Mouse (Mus musculus): Measurements from ENCODE around the gene Slc17a7. TPM values are rescaled to one million over a fixed set of nuclear protein-coding genes. Genes with fewer than 3 reads are reported as not detected.

Gene Slc17a7
- polyA plus RNA-seq, 1 experiment from 2014 or later = not detected

GRCm38 (mm10) chr7:45204380-45205143 lies 40.8 kb downstream of the Slc17a7 start, which contains the start of gene Ccdc155:
TSS of gene Ccdc155 (minus strand) at chr7:45204892.
- peak within 1 kb of the TSS; percentile 23; the same call in 1 of the 2 replicates for H3K9ac ChIP-seq (ENCODE audit: low read length)
- H3K36me3 ChIP-seq (ENCODE audit: control insufficient read depth, insufficient read depth, low read length) = no peaks in the 10 kb centered on the region
- H3K4me1 ChIP-seq (replicated peaks; ENCODE audit: control insufficient read depth, insufficient read depth) = no peaks in the 10 kb centered on the region
- DNase-seq (ENCODE audit: low spot score) = peak; percentile 84
- H3K9me3 ChIP-seq (ENCODE audit: control insufficient read depth, low read length) = no peaks in the 10 kb centered on the region
- 6% methylated on average over 44 of the region's 44 CpGs for WGBS
- no peaks in the 10 kb centered on the region for H3K27me3 ChIP-seq (ENCODE audit: control insufficient read depth, insufficient read depth, low read length)
- peak; percentile 81 for ATAC-seq (ENCODE audit: low FRiP score, low TSS enrichment)
- TF ChIP-seq EP300 (optimal IDR thresholded peaks at IDR 0.05) = no peak
- no peak for TF ChIP-seq CTCF (IDR thresholded peaks at IDR 0.05; ENCODE audit: low read depth)
- H3K27ac ChIP-seq (replicated peaks) = no peak within 1 kb of the TSS
- peak within 1 kb of the TSS; percentile 35 for H3K4me3 ChIP-seq (ENCODE audit: low read depth, low read length)
- peak within 1 kb of the TSS; percentile 56 for H3K4me2 ChIP-seq (replicated peaks; ENCODE audit: low read depth)

- 78% methylated on average over 6 of the region's 6 CpGs for WGBS
- H3K27ac ChIP-seq (replicated peaks) = no peak overlapping the region
- H3K4me2 ChIP-seq (replicated peaks; ENCODE audit: low read depth) = no peak overlapping the region
- ATAC-seq (ENCODE audit: low FRiP score, low TSS enrichment) (no peak), DNase-seq (ENCODE audit: low spot score) (no peak)
- no peaks in the 10 kb centered on the region for H3K9me3 ChIP-seq (ENCODE audit: control insufficient read depth, low read length)
- H3K4me1 ChIP-seq (replicated peaks; ENCODE audit: control insufficient read depth, insufficient read depth) = no peaks in the 10 kb centered on the region; the same call in 1 of the 2 replicates
- TF ChIP-seq CTCF (IDR thresholded peaks at IDR 0.05; ENCODE audit: low read depth) (peak; percentile 34), EP300 (optimal IDR thresholded peaks at IDR 0.05) (no peak)
- no peaks in the 10 kb centered on the region for H3K27me3 ChIP-seq (ENCODE audit: control insufficient read depth, insufficient read depth, low read length)
- H3K36me3 ChIP-seq (ENCODE audit: control insufficient read depth, insufficient read depth, low read length) = no peaks in the 10 kb centered on the region
- no peak overlapping the region for H3K9ac ChIP-seq (ENCODE audit: low read length)
- no peak overlapping the region for H3K4me3 ChIP-seq (ENCODE audit: low read depth, low read length)
These were observed 44.5 kb downstream of the Slc17a7 start for GRCm38 (mm10) chr7:45208260-45208659.

- WGBS = 60% methylated on average over 10 of the region's 10 CpGs
- H3K36me3 ChIP-seq (ENCODE audit: control insufficient read depth, insufficient read depth, low read length) = no peaks in the 10 kb centered on the region
- no peaks in the 10 kb centered on the region for H3K27me3 ChIP-seq (ENCODE audit: control insufficient read depth, insufficient read depth, low read length)
- no peak overlapping the region for H3K27ac ChIP-seq (replicated peaks)
- TF ChIP-seq EP300 (optimal IDR thresholded peaks at IDR 0.05) (no peak), CTCF (IDR thresholded peaks at IDR 0.05; ENCODE audit: low read depth) (no peak)
- H3K9me3 ChIP-seq (ENCODE audit: control insufficient read depth, low read length) = no peaks in the 10 kb centered on the region
- H3K9ac ChIP-seq (ENCODE audit: low read length) = no peak overlapping the region
- no peak overlapping the region for H3K4me2 ChIP-seq (replicated peaks; ENCODE audit: low read depth)
- no peaks in the 10 kb centered on the region; the same call in 1 of the 2 replicates for H3K4me1 ChIP-seq (replicated peaks; ENCODE audit: control insufficient read depth, insufficient read depth)
- no peak overlapping the region for H3K4me3 ChIP-seq (ENCODE audit: low read depth, low read length)
- ATAC-seq (ENCODE audit: low FRiP score, low TSS enrichment) (no peak), DNase-seq (ENCODE audit: low spot score) (no peak)
These were observed 47.3 kb downstream of the Slc17a7 start for GRCm38 (mm10) chr7:45211070-45211469.

- Histone ChIP-seq H3K9me3 (ENCODE audit: control insufficient read depth, low read length) (no peaks in the 10 kb centered on the region), H3K27ac (replicated peaks) (no peak within 1 kb of the TSS), H3K4me2 (replicated peaks; ENCODE audit: low read depth) (peak within 1 kb of the TSS; percentile 20; the same call in 1 of the 2 replicates), H3K4me3 (ENCODE audit: low read depth, low read length) (peak within 1 kb of the TSS; percentile 17), H3K27me3 (ENCODE audit: control insufficient read depth, insufficient read depth, low read length) (no peaks in the 10 kb centered on the region), H3K9ac (ENCODE audit: low read length) (no peak within 1 kb of the TSS), H3K4me1 (replicated peaks; ENCODE audit: control insufficient read depth, insufficient read depth) (no peaks in the 10 kb centered on the region; the same call in 1 of the 2 replicates), H3K36me3 (ENCODE audit: control insufficient read depth, insufficient read depth, low read length) (no peaks in the 10 kb centered on the region)
- no peak for TF ChIP-seq EP300 (optimal IDR thresholded peaks at IDR 0.05)
- TF ChIP-seq CTCF (IDR thresholded peaks at IDR 0.05; ENCODE audit: low read depth) = no peak
- DNase-seq (ENCODE audit: low spot score) = peak; percentile 48
- WGBS = 2% methylated on average over 17 of the region's 17 CpGs
- peak; percentile 67 for ATAC-seq (ENCODE audit: low FRiP score, low TSS enrichment)
These were observed 48.1 kb downstream of the Slc17a7 start, which contains the start of gene Dkkl1 for GRCm38 (mm10) chr7:45211851-45212251. TSS of gene Dkkl1 (minus strand) at chr7:45212147.

DNA sequence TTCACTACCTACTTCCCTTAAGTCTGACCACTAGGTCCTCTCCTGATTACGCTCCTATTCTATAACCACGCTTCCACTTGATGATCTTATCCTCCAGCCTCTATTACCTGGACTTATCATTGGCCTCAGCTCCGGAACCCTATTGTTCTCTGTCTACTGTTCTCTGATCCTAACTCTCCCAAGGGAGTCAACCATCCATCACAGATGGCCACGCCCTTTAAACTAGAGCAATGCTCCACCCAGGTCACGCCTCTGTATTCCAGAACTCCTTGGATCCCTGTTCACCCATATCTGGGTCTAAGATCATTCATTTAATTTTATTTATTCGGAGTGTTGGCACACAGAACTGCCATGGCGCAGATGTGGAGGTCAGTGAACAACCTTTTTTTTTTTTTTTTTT lies 48.6 kb downstream of the Slc17a7 start:
- WGBS = 61% methylated on average over 7 of the region's 7 CpGs
- 0 out of 2 replicates have a peak, but pooled peaks have one; percentile 15 for ATAC-seq (ENCODE audit: low FRiP score, low TSS enrichment)
- H3K4me2 ChIP-seq (replicated peaks; ENCODE audit: low read depth) = peak overlapping the region; percentile 20; the same call in 1 of the 2 replicates
- H3K9ac ChIP-seq (ENCODE audit: low read length) = no peak overlapping the region
- H3K4me1 ChIP-seq (replicated peaks; ENCODE audit: control insufficient read depth, insufficient read depth) = no peaks in the 10 kb centered on the region; the same call in 1 of the 2 replicates
- TF ChIP-seq EP300 (optimal IDR thresholded peaks at IDR 0.05) = no peak
- no peak for TF ChIP-seq CTCF (IDR thresholded peaks at IDR 0.05; ENCODE audit: low read depth)
- no peak overlapping the region for H3K4me3 ChIP-seq (ENCODE audit: low read depth, low read length)
- H3K9me3 ChIP-seq (ENCODE audit: control insufficient read depth, low read length) = no peaks in the 10 kb centered on the region
- DNase-seq (ENCODE audit: low spot score) = no peak
- H3K36me3 ChIP-seq (ENCODE audit: control insufficient read depth, insufficient read depth, low read length) = no peaks in the 10 kb centered on the region
- no peaks in the 10 kb centered on the region for H3K27me3 ChIP-seq (ENCODE audit: control insufficient read depth, insufficient read depth, low read length)
- no peak overlapping the region for H3K27ac ChIP-seq (replicated peaks)

DNA sequence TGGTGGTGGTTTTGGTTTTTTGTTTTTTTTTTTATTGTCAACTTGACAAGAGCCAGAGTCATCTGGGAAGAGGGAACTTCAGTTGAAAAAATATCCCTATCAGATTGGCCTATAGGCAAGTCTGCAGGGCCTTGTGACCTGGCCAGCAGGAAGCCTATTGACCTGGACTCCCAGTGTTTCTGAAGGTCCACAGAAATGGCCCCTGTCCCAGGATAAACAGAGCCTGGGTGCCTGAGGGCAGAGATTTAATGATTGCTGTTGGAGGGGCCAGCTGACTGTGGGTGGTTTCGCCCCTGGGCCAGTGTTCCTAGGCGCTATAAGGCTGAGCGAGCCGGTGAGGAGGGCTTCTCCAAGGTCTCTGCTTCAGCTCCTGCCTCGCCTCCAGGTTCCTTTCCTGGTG lies 50.0 kb downstream of the Slc17a7 start:
- ATAC-seq (ENCODE audit: low FRiP score, low TSS enrichment) = no peak
- TF ChIP-seq CTCF (IDR thresholded peaks at IDR 0.05; ENCODE audit: low read depth) (no peak), EP300 (optimal IDR thresholded peaks at IDR 0.05) (no peak)

More for the DNA sequence above, 50.0 kb downstream of the Slc17a7 start:
- H3K4me1 ChIP-seq (replicated peaks; ENCODE audit: control insufficient read depth, insufficient read depth) = no peaks in the 10 kb centered on the region; the same call in 1 of the 2 replicates
- H3K9me3 ChIP-seq (ENCODE audit: control insufficient read depth, low read length) = no peaks in the 10 kb centered on the region
- WGBS = 69% methylated on average over 5 of the region's 5 CpGs
- H3K36me3 ChIP-seq (ENCODE audit: control insufficient read depth, insufficient read depth, low read length) = no peaks in the 10 kb centered on the region
- H3K27ac ChIP-seq (replicated peaks) = no peak overlapping the region
- H3K27me3 ChIP-seq (ENCODE audit: control insufficient read depth, insufficient read depth, low read length) = no peaks in the 10 kb centered on the region
- no peak for DNase-seq (ENCODE audit: low spot score)
- H3K4me3 ChIP-seq (ENCODE audit: low read depth, low read length) = no peak overlapping the region
- no peak overlapping the region for H3K9ac ChIP-seq (ENCODE audit: low read length)
- no peak overlapping the region for H3K4me2 ChIP-seq (replicated peaks; ENCODE audit: low read depth)

Measured in stomach, postnatal 0 days (tissue).